In the genomic region with DNA sequence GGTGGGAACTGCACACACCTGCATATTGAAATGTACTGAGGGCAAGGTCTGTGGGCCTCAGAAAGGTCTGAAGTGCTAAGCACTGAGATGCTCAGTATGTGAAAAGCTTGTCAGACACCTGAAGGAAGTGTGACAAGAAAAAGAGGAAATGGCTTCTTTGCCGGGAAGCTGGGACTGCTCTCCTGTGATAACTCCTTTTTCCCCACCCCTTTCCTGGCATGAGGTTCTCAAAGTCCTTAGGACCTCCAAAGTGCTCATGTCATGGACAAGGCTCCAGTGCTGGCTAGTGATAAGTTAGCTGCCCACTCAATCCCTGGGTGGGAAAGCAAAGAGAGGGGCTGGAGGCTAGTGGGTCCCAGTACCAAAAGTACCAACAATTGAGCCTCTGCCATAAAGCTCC, we compare ENCODE assay signal across 18 mouse cellular contexts. TPM values are rescaled to one million over a fixed set of nuclear protein-coding genes. Genes with fewer than 3 reads are reported as not detected.
A peak's percentile ranks its signal among the peaks of the same experiment; 100 is the strongest.
DNase-seq lines count a peak whose midpoint lies in the region; ATAC-seq lines count a peak whose summit lies in the region.
"Had no signal": no experiment of that assay in that cellular context is flagged by ENCODE, and none has a peak within 500 bp of the region (broad histone marks: within the 10 kb centered on the region; RNA-seq: fewer than 3 reads in every experiment).

No protein-coding gene starts in this region.

- H3K9me3 ChIP-seq in liver, embryonic 12.5 days (replicated peaks), result no peaks in the 10 kb centered on the region
- H3K9me3 ChIP-seq: embryonic facial prominence, embryonic 13.5 days; forebrain, embryonic 10.5 days; hindbrain, embryonic 12.5 days; intestine, embryonic 15.5 days; midbrain, embryonic 13.5 days had no signal

- peaks cover 15% of the 10 kb centered on the region for H3K36me3 ChIP-seq in liver, embryonic 12.5 days
- H3K36me3 ChIP-seq: embryonic facial prominence, embryonic 13.5 days; hindbrain, embryonic 12.5 days; intestine, embryonic 15.5 days; midbrain, embryonic 13.5 days had no signal

- H3K4me1 ChIP-seq in liver, embryonic 12.5 days, result peaks cover 71% of the 10 kb centered on the region
- H3K4me1 ChIP-seq: intestine, embryonic 15.5 days had no signal

- intact Hi-C loops in heart, postnatal 25 days (cut with DNase I), result loop anchor here (1.0 to 5.0 kb wide), 3 partner anchors 12 to 45 kb away; no protein-coding TSS in a partner anchor

- peak; percentile 37 for DNase-seq in heart, adult 8-10 months (ENCODE audit: low spot score)
- DNase-seq in heart, postnatal 25 days (ENCODE audit: low spot score), result no peak
- DNase-seq in liver (no peak), MEL-GATA-1-ER (ENCODE audit: extremely low read depth, low read depth) (peak; percentile 75)
- no peak for DNase-seq in urinary bladder, adult 18-20 months (ENCODE audit: low spot score in 2 of 2)
- DNase-seq: cerebellum, postnatal 36 days; layer of hippocampus, postnatal 36 days; left cerebral cortex, postnatal 4 days; lung, adult 2 months; thymus, postnatal 4 days had no signal

- 10% methylated on average over 1 of the region's 1 CpGs for WGBS in liver, embryonic 12.5 days (ENCODE audit: insufficient replicate concordance)

- no peak for ATAC-seq in liver, embryonic 12.5 days
- ATAC-seq in neutrophil, adult 5-6 weeks (ENCODE audit: extremely low read depth, insufficient number of reproducible peaks, low FRiP score, poor library complexity, severe bottlenecking), result 0 out of 2 replicates have a peak, but pooled peaks have one; percentile 14
- ATAC-seq: intestine, embryonic 15.5 days; midbrain, embryonic 13.5 days had no signal

- no peaks in the 10 kb centered on the region for H3K27me3 ChIP-seq in liver, embryonic 12.5 days (replicated peaks)
- H3K27me3 ChIP-seq: embryonic facial prominence, embryonic 13.5 days; hindbrain, embryonic 12.5 days; intestine, embryonic 15.5 days; midbrain, embryonic 13.5 days had no signal

- peak overlapping the region; percentile 45; the same call in 1 of the 2 replicates for H3K27ac ChIP-seq in liver, embryonic 12.5 days
- H3K27ac ChIP-seq: embryonic facial prominence, embryonic 13.5 days; forebrain, embryonic 10.5 days; hindbrain, embryonic 12.5 days; intestine, embryonic 15.5 days; midbrain, embryonic 13.5 days had no signal

- H3K9ac ChIP-seq in liver, embryonic 12.5 days, result no peak overlapping the region
- H3K9ac ChIP-seq: embryonic facial prominence, embryonic 13.5 days; hindbrain, embryonic 12.5 days; intestine, embryonic 15.5 days; midbrain, embryonic 13.5 days had no signal

- H3K4me2 ChIP-seq in liver, embryonic 12.5 days, result no peak overlapping the region
- H3K4me2 ChIP-seq: embryonic facial prominence, embryonic 13.5 days; hindbrain, embryonic 12.5 days; intestine, embryonic 15.5 days; midbrain, embryonic 13.5 days had no signal

- H3K4me3 ChIP-seq in liver, embryonic 12.5 days, result no peak overlapping the region
- H3K4me3 ChIP-seq: embryonic facial prominence, embryonic 13.5 days; forebrain, embryonic 10.5 days; hindbrain, embryonic 12.5 days; intestine, embryonic 15.5 days; midbrain, embryonic 13.5 days had no signal

RNA-seq across cellular contexts. Expression of a gene that starts 38.8 kb away (rescaled TPM):
- 10 to 100 TPM; 28.0 to 31.2 (median 30.0) TPM for total RNA-seq in heart, adult 8-10 months (2022)
- total RNA-seq in heart, postnatal 25 days (2021), result 10 to 100 TPM; 34.3 to 35.6 TPM
- polyA plus RNA-seq in liver, embryonic 12.5 days (2016; fragmentation: Nextera tagmentation; extraction: Ambion mirVana), result 60.2 and 62.6 TPM in 2 replicates
- total RNA-seq in neutrophil, adult 5-6 weeks (2017), result 52.6 and 64.2 TPM in 2 replicates

RNA-seq across cellular contexts. Expression of a gene that starts 54.9 kb away (rescaled TPM):
- total RNA-seq in heart, adult 8-10 months (2022), result 10 to 100 TPM in 3 of 4 experiments, 1 to 10 TPM in 1; 9.5 to 16.7 (median 13.2) TPM
- 10 to 100 TPM in 1 of 2 experiments, 1 to 10 TPM in 1; 9.6 to 14.8 TPM for total RNA-seq in heart, postnatal 25 days (2021)
- polyA plus RNA-seq in liver, embryonic 12.5 days (2016; fragmentation: Nextera tagmentation; extraction: Ambion mirVana), result 0.74 and 0.86 TPM in 2 replicates
- 0.61 TPM in 1 of 2 replicates, not detected in the other for total RNA-seq in neutrophil, adult 5-6 weeks (2017)

RNA-seq across cellular contexts. Expression of a gene that starts 55.1 kb away (rescaled TPM):
- 100 to 1,000 TPM; 373 to 528 (median 455) TPM for total RNA-seq in heart, adult 8-10 months (2022)
- total RNA-seq in heart, postnatal 25 days (2021), result 100 to 1,000 TPM; 446 to 456 TPM
- polyA plus RNA-seq in liver, embryonic 12.5 days (2016; fragmentation: Nextera tagmentation; extraction: Ambion mirVana), result 121 and 122 TPM in 2 replicates
- 55.9 and 58.3 TPM in 2 replicates for total RNA-seq in neutrophil, adult 5-6 weeks (2017)

RNA-seq across cellular contexts. Expression of a gene that starts 55.4 kb away (rescaled TPM):
- under 1 TPM in 1 of 4 experiments, not detected in 3; 0.19 TPM for total RNA-seq in heart, adult 8-10 months (2022)
- total RNA-seq in heart, postnatal 25 days (2021), result under 1 TPM in 1 of 2 experiments, not detected in 1; 0.20 TPM
- 3.8 and 4.5 TPM in 2 replicates for polyA plus RNA-seq in liver, embryonic 12.5 days (2016; fragmentation: Nextera tagmentation; extraction: Ambion mirVana)
- 0.93 and 1.7 TPM in 2 replicates for total RNA-seq in neutrophil, adult 5-6 weeks (2017)
- total RNA-seq: gastrocnemius, adult 18-20 months; left cerebral cortex, postnatal 4 days had no signal

Comparison
In these comparisons a context has a peak if more than half of its experiments do, and no peak if none do; other contexts are left out.
1. DNase-seq: peak in heart, adult 8-10 months (single experiment) and MEL-GATA-1-ER (single experiment); none in heart, postnatal 25 days (single experiment), liver (single experiment) and urinary bladder, adult 18-20 months (0 of 2).